Mouse (Mus musculus) hindbrain, postnatal 0 days (tissue): Measurements from ENCODE around the gene Blzf1. TPM values are rescaled to one million over a fixed set of nuclear protein-coding genes. Genes with fewer than 3 reads are reported as not detected.

Experiments
- ATAC-seq: fragments of 200-750 bp; cut with Nextera tagmentation; 2 replicates; pipeline ENCODE4 v1.8.0; 2017; ENCODE audit warnings: mild to moderate bottlenecking, moderate TSS enrichment, moderate library complexity
- DNase-seq: peaks from one replicate; pipeline ENCODE4 v3.0.0-alpha.2; 2015; ENCODE audit warnings: low spot score
- H3K27ac ChIP-seq: fragments of 300-500 bp; sonication (generic); 2 replicates; pipeline ENCODE4 v1.5.1; 2014; ENCODE audit warnings: mild to moderate bottlenecking
- H3K27me3 ChIP-seq: fragments of 300-500 bp; sonication (generic); 2 replicates; pipeline ENCODE4 v1.6.1; 2014; ENCODE audit warnings: low read length, mixed read lengths; ENCODE audit not compliant: insufficient read depth
- H3K36me3 ChIP-seq: fragments of 300-500 bp; sonication (generic); 2 replicates; pipeline ENCODE4 v1.6.1; 2014; ENCODE audit warnings: low read length, mixed read lengths; ENCODE audit not compliant: insufficient read depth
- H3K4me1 ChIP-seq: fragments of 300-500 bp; sonication (generic); 2 replicates; pipeline ENCODE4 v1.6.1; 2014; ENCODE audit warnings: antibody characterized with exemption, low read length, mixed read lengths; ENCODE audit not compliant: insufficient read depth
- H3K4me2 ChIP-seq: fragments of 300-500 bp; sonication (generic); 2 replicates; pipeline ENCODE4 v1.6.1; 2014; ENCODE audit warnings: low read depth, mild to moderate bottlenecking, low read length, moderate library complexity, mixed read lengths
- H3K4me3 ChIP-seq: fragments of 300-500 bp; sonication (generic); 2 replicates; pipeline ENCODE4 v1.5.1; 2014; ENCODE audit warnings: low read length
- H3K9ac ChIP-seq: fragments of 300-500 bp; sonication (generic); replicated peaks from 2 replicates; pipeline ENCODE4 v1.6.1; 2014; ENCODE audit warnings: mild to moderate bottlenecking, low read length, moderate library complexity, mixed read lengths
- H3K9me3 ChIP-seq: fragments of 300-500 bp; sonication (generic); 2 replicates; pipeline ENCODE4 v1.6.1; 2016; ENCODE audit warnings: low read length, mixed read lengths
- CTCF ChIP-seq: IDR thresholded peaks from 2 replicates; pipeline ENCODE4 v1.5.1; 2016; ENCODE audit warnings: antibody characterized with exemption, control low read depth, low read depth
- WGBS: fragments of 180-500 bp; shearing (Covaris S2); extraction: QIAGEN DNeasy Blood & Tissue Kit; methylation state at CpG from one replicate; pipeline ENCODE4 v1.1.7; 2014; 5-methylcytosine and 5-hydroxymethylcytosine counted together
- polyA plus RNA-seq: library from polyadenylated mRNA; unstranded; fragments of >200 nt; fragmentation: Nextera tagmentation; extraction: Ambion mirVana; gene quantifications from 2 replicates; pipeline ENCODE4 v1.2.1, GENCODE M21; 2015
- total RNA-seq: library from RNA; depleted of rRNA; stranded (reverse); fragments of >200 nt; gene quantifications from 2 replicates; pipeline ENCODE4 v1.2.3, GENCODE M21; 2014

Blzf1 gene
- total and polyA plus RNA-seq, 2 experiments from 2014 or later = 10.8 to 26.1 TPM

DNA sequence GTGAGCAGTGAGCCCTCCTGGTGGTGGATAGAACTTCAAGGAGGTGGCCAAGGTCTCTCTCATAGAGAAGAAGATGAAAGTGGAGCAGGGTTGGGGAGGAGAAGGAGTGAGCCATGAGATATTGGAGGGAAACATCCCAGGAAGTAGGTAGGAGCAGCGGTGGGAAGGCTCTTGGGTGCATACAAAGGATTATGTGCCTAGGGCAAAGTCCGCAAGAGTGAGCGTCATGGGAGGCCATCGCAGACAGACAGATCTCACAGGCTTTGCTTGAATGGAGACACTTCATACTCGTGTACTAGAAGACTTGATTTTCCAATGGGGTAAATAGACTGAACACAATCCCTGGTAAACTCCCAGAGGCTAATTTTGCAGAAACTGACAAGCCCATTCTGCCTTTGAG lies 11.2 kb upstream of the Blzf1 start:
- no peaks in the 10 kb centered on the region for H3K4me1 ChIP-seq
- no peaks in the 10 kb centered on the region for H3K9me3 ChIP-seq
- TF ChIP-seq CTCF = no peak
- no peak overlapping the region for H3K4me2 ChIP-seq
- no peak overlapping the region for H3K9ac ChIP-seq
- H3K4me3 ChIP-seq = no peak overlapping the region
- DNase-seq (no peak), ATAC-seq (no peak)
- WGBS = 91% methylated on average over 5 of the region's 5 CpGs
- H3K36me3 ChIP-seq = no peaks in the 10 kb centered on the region
- H3K27ac ChIP-seq = no peak overlapping the region
- no peaks in the 10 kb centered on the region for H3K27me3 ChIP-seq

DNA sequence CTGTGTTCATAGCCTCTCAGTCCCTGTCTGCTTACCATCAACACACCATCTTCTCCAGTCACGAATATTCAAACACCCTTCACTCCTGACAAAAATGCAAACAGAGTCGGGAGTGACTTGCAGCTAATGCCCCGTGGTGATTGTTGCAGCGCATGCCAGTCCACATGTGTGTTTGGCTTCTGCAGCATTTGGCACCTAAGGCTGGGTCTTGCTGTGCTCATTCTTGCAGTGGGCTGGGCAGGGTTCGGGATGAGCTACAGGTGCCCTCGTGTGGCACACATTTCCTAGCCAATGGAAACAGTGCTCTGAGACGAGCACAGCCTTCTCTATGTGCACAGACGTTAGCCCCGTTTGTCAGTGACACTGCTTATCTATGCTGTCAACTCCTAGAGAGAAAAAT lies 10.0 kb upstream of the Blzf1 start:
- no peaks in the 10 kb centered on the region for H3K36me3 ChIP-seq
- H3K4me2 ChIP-seq = no peak overlapping the region
- H3K4me3 ChIP-seq = no peak overlapping the region
- no peaks in the 10 kb centered on the region for H3K27me3 ChIP-seq
- WGBS = 69% methylated on average over 9 of the region's 9 CpGs
- ATAC-seq (no peak), DNase-seq (no peak)
- no peak overlapping the region for H3K9ac ChIP-seq
- TF ChIP-seq CTCF = no peak
- H3K9me3 ChIP-seq = no peaks in the 10 kb centered on the region
- H3K4me1 ChIP-seq = no peaks in the 10 kb centered on the region
- H3K27ac ChIP-seq = no peak overlapping the region

DNA sequence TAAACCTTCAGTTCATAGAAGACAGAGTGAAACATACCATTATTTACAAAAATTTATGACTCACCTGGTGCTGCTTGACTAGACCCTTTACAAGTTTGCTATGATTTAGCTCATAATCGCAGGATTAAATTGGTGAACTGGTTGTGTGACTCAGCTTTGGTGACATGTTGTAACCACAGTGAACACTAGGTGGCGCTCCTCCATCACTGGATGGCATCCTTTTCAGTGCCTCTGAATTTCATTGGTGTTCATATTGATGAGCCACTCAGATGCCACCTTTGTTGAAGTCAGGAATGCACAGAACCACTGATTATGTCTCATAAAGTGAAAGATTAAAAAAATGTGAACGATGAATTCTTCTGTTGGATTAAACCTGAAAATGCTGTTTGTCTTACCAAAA lies 9.4 kb upstream of the Blzf1 start:
- no peaks in the 10 kb centered on the region for H3K27me3 ChIP-seq
- H3K36me3 ChIP-seq = no peaks in the 10 kb centered on the region
- ATAC-seq (peak; percentile 64), DNase-seq (peak; percentile 90)
- no peak overlapping the region for H3K4me2 ChIP-seq
- no peaks in the 10 kb centered on the region for H3K9me3 ChIP-seq
- no peak overlapping the region for H3K4me3 ChIP-seq
- peak; percentile 99 for TF ChIP-seq CTCF
- no peak overlapping the region for H3K9ac ChIP-seq
- H3K4me1 ChIP-seq = no peaks in the 10 kb centered on the region
- no peak overlapping the region for H3K27ac ChIP-seq
- WGBS = 32% methylated on average over 3 of the region's 3 CpGs

DNA sequence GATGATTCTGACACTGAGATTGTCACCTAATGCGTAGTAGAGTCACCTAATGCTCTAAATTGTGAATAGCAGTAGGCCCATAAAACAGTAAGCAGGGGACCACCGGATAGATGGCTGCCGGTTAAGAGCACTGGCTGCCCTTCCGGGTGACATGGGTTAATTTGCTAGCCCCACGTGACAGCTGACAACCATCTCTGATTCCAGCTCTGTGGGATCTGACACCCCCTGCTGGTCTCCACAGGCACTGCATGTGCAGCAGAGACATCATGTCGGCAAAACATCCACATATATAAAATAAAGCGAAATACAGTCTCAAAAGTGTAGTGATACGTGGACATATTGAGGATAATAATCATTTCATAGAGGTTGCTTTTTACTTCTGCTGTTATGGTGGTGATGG lies 8.0 kb upstream of the Blzf1 start:
- H3K4me3 ChIP-seq = no peak overlapping the region
- H3K36me3 ChIP-seq = no peaks in the 10 kb centered on the region
- H3K4me2 ChIP-seq = no peak overlapping the region
- DNase-seq (peak; percentile 66), ATAC-seq (0 out of 2 replicates have a peak, but pooled peaks have one; percentile 34)
- no peaks in the 10 kb centered on the region for H3K9me3 ChIP-seq
- H3K27ac ChIP-seq = no peak overlapping the region
- H3K27me3 ChIP-seq = no peaks in the 10 kb centered on the region
- peak; percentile 73 for TF ChIP-seq CTCF
- no peaks in the 10 kb centered on the region for H3K4me1 ChIP-seq
- H3K9ac ChIP-seq = no peak overlapping the region
- WGBS = 72% methylated on average over 8 of the region's 8 CpGs

DNA sequence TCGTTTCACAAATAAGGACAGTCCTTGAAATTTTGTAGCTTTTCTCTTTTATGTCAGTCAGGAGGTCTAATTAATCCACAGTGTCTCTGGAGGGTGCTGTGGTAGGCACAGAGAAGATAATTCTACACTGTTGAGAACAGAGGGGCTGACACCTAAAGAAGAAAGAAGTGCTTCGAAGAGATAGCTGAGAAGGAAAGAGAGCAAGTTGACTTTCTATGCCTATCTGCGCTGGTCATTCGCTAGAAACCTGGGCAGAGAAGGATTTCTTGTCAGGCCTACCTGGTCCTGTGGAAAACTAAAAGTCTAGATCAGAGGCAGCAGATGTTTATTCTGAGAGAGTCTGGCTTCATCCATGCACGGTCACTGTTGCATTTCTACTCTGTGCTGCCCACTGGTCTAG lies 6.8 kb upstream of the Blzf1 start:
- Histone ChIP-seq H3K4me3 (no peak overlapping the region), H3K4me2 (no peak overlapping the region), H3K9me3 (no peaks in the 10 kb centered on the region), H3K36me3 (no peaks in the 10 kb centered on the region), H3K4me1 (no peaks in the 10 kb centered on the region), H3K9ac (no peak overlapping the region), H3K27ac (no peak overlapping the region), H3K27me3 (no peaks in the 10 kb centered on the region)
- TF ChIP-seq CTCF = no peak
- no peak for DNase-seq
- 94% methylated on average over 5 of the region's 5 CpGs for WGBS
- no peak for ATAC-seq

DNA sequence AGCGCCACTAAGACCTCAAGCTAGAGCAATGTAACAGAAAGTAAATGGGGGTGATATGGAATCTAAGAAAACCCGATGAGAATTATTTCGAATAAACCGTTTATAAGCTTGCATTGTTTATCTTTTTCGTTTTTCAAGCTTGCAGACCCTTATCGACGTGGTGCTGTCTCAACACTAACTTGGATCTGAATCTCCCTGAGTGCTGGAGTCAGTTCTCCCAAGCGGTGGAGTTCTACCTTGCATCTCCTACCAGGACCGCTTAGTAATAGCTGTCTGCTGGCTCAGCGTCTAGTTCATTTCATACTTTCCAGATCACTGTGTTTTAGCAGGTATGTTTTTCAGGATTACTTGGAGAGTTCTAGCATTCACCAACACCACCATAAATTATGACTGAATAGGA lies 633 bp upstream of the Blzf1 start:
- Histone ChIP-seq H3K4me1 (no peaks in the 10 kb centered on the region), H3K9me3 (no peaks in the 10 kb centered on the region), H3K4me3 (peak overlapping the region; percentile 80), H3K9ac (peak overlapping the region; percentile 61), H3K36me3 (no peaks in the 10 kb centered on the region), H3K27ac (peak overlapping the region; percentile 56), H3K27me3 (no peaks in the 10 kb centered on the region), H3K4me2 (peak overlapping the region; percentile 96)
- no peak for TF ChIP-seq CTCF
- DNase-seq (no peak), ATAC-seq (peak; percentile 10; the same call in 1 of the 2 replicates)
- 11% methylated on average over 10 of the region's 10 CpGs for WGBS

DNA sequence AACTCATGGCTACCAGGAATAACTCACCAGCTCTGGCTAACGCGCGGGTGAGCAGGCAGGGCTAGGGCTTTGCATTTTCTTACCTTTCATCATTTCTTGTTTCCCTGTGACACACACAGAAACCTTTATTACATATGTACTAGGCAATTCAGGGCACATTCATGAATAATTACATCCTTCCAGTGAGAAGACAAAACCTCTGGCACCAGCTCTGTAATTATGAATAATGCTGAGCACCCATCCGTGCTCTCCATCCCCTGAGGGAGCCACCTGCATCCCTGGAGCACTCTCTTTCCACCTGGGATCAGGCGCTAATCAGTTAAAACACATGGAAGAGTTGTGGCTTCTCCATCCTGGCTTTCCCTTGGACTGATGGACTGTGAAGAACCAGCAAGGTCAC lies 3.5 kb downstream of the Blzf1 start, which contains the start of gene Nme7:
TSS of gene Nme7 (plus strand) at position 301 of the 400 bp plus-strand sequence.
- WGBS = 84% methylated on average over 5 of the region's 5 CpGs
- Histone ChIP-seq H3K27ac (no peak within 1 kb of the TSS), H3K27me3 (no peaks in the 10 kb centered on the region), H3K36me3 (peaks cover 24% of the 10 kb centered on the region), H3K4me1 (no peaks in the 10 kb centered on the region), H3K9me3 (no peaks in the 10 kb centered on the region), H3K4me3 (no peak within 1 kb of the TSS), H3K4me2 (no peak within 1 kb of the TSS), H3K9ac (no peak within 1 kb of the TSS)
- no peak for ATAC-seq
- TF ChIP-seq CTCF = no peak
- DNase-seq = no peak
